Mouse (Mus musculus) lung, adult 2 months (tissue): ENCODE results near the gene Gal3st2b. TPM values are rescaled to one million over a fixed set of nuclear protein-coding genes. Genes with fewer than 3 reads are reported as not detected.
"Not testable (repeated sequence)": the region's sequence is repeated elsewhere in the genome, so short reads cannot be mapped to it uniquely, and the experiment has no call there.

Source experiments
- DNase-seq: peaks from one replicate; pipeline ENCODE4 v3.0.0; 2022
- H3K4me1 ChIP-seq: fragments of 200-500 bp; 2 replicates; pipeline ENCODE4 v1.6.1; 2011; ENCODE audit warnings: low read length; ENCODE audit not compliant: control insufficient read depth, insufficient read depth
- H3K4me3 ChIP-seq: fragments of 200-500 bp; replicated peaks from 2 replicates; pipeline ENCODE3; 2011; ENCODE audit warnings: low read depth, mild to moderate bottlenecking, control low read depth, low read length; ENCODE audit errors: extremely low read depth
- CTCF ChIP-seq: fragments of 200-500 bp; IDR thresholded peaks from 2 replicates; pipeline ENCODE4 v1.5.1; 2011; ENCODE audit warnings: mild to moderate bottlenecking, low read length, control low read depth; ENCODE audit not compliant: insufficient read depth
- POLR2A ChIP-seq: fragments of 200-500 bp; IDR thresholded peaks from 2 replicates; pipeline ENCODE4 v1.6.1; 2011; ENCODE audit warnings: low read depth, mild to moderate bottlenecking, control low read depth, low read length, borderline replicate concordance; ENCODE audit errors: extremely low read depth
- WGBS: fragments of 180-500 bp; shearing (Covaris S2); methylation state at CpG from one replicate; pipeline ENCODE4 v1.1.7; 2018; 5-methylcytosine and 5-hydroxymethylcytosine counted together
- polyA plus RNA-seq: library from polyadenylated mRNA; depleted of rRNA; stranded (reverse); fragments of >200 nt; gene quantifications from 2 replicates; pipeline ENCODE4 v1.2.3, GENCODE M21; 2012

Gene Gal3st2b
- polyA plus RNA-seq, 1 experiment: not detected

DNA sequence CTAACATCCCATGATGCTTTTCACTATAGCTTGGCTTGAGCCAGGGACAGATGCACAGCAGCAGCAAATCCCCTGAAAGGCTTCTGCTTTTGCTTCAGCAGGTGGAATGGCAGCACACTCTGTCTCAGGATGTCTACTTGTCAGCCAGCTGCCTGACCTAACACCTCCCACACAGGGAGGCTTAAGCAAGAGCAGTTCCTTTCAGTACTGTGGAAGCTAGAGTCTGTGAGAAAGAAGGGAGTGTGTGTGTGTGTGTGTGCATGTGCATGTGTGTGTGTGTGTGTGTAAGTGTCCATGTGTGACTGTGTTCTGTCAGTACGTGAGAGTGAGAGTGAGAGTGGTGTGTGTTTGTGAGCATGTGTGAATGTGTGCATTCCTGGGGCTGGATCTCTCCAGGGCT lies 19.7 kb downstream of the Gal3st2b start:
- not testable (repeated sequence) for DNase-seq, H3K4me3 ChIP-seq, H3K4me1 ChIP-seq
- WGBS: 50% methylated on average over 1 of the region's 1 CpGs

GRCm38 (mm10) chr1:93938415-93938814 lies 20.3 kb downstream of the Gal3st2b start:
- H3K4me1 ChIP-seq, H3K4me3 ChIP-seq, DNase-seq: not testable (repeated sequence)
- WGBS: 85% methylated on average over 7 of the region's 7 CpGs

- not testable (repeated sequence) for H3K4me3 ChIP-seq, H3K4me1 ChIP-seq, DNase-seq
- no CpG with 5 or more reads among the region's 11 CpGs for WGBS
Measured at GRCm38 (mm10) chr1:93949087-93949486, 31.0 kb downstream of the Gal3st2b start.

GRCm38 (mm10) chr1:93966489-93966888 lies 48.4 kb downstream of the Gal3st2b start:
- WGBS: no CpG with 5 or more reads among the region's 1 CpGs
- not testable (repeated sequence) for DNase-seq, H3K4me1 ChIP-seq, H3K4me3 ChIP-seq

DNA sequence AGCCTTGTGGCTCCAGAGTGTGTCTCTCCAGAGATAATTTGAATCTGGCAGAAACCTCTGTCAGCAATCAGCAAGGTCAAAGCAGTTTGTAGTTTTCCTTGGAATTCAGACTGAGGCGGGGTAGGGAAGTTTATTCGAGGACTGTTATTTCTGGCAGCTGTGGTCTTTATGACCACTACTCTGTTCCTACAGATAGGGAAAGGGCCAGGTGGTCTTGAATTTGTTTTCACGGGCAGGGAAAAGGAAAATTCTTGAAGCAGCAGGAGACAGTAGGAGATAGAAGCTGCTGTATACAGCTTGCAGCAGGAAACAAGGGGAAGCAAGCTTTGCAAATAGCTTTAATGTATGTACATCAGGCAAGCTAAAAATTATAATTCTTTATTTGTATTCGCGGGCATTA lies 52.3 kb downstream of the Gal3st2b start:
- not testable (repeated sequence) for H3K4me3 ChIP-seq, DNase-seq, H3K4me1 ChIP-seq
- 56% methylated on average over 5 of the region's 5 CpGs for WGBS

DNA sequence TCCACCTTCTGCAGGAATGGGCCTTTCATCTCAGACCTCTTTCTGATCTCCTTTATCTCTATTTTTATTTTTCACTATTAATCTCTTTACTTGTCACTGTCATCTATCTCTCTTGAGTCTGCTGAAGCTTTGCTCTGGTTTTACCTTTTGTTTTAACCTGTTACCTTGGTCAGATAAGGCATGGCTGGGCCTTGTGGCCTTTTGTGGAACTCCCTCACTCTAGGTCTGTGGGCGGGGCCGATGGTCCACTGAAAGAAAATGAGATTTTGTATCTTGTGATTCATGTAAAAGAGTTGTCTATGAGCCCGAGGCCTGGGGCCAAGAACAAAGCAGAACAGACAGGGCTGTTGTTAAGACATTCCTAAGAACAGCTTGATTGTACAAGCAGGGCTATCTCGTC lies 52.7 kb downstream of the Gal3st2b start:
- H3K4me1 ChIP-seq, DNase-seq, H3K4me3 ChIP-seq: not testable (repeated sequence)
- no CpG with 5 or more reads among the region's 4 CpGs for WGBS

GRCm38 (mm10) chr1:93975764-93976163 lies 57.7 kb downstream of the Gal3st2b start:
- H3K4me3 ChIP-seq, DNase-seq, H3K4me1 ChIP-seq: not testable (repeated sequence)
- 56% methylated on average over 3 of the region's 4 CpGs for WGBS

DNA sequence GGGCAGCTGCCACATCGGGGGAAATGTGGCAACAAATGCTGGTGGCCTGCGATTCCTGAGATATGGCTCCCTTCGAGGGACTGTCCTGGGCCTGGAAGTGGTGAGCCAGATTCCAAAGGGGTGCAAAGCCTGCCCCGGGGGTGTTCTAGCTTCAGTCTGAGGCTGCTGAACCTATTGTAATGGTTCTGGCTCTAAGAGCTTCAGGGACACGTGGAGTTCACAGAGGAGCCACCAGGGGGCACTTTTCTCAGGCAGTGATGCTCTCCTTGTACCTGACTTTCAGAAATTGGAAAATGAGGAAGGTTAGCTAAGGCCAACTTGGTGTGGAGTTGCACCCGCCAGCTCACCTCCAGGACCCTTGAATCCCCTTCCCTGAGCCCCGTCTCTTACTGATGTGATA lies 60.2 kb downstream of the Gal3st2b start:
- DNase-seq, H3K4me1 ChIP-seq, H3K4me3 ChIP-seq: not testable (repeated sequence)
- WGBS: no CpG with 5 or more reads among the region's 7 CpGs

DNA sequence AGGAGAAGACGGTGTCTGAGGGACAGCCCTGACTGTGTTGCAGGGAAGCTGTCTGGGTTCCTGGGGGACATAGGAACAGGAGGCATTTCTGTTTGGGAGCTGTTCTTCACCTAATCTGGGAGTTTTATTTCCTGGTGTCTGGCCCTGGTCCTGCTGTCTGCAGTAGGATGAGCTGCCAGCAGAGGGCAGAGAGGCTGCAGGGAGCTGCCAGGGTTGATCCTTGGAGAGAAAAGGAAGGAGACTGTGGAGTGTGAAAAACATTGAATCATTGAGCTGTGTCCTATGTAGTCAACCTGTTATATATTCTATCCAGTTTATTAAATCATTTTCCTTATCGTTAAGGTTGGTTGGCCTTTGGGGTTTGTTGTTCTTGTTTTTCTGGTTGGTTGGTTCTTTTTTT lies 62.8 kb downstream of the Gal3st2b start:
- not testable (repeated sequence) for DNase-seq
- WGBS: no CpG with 5 or more reads among the region's 2 CpGs

GRCm38 (mm10) chr1:93986167-93986566 lies 68.1 kb downstream of the Gal3st2b start:
- 81% methylated on average over 3 of the region's 3 CpGs for WGBS
- Histone ChIP-seq H3K4me3 (no peak overlapping the region), H3K4me1 (no peaks in the 10 kb centered on the region)
- TF ChIP-seq CTCF: no peak
- TF ChIP-seq POLR2A: no peak
- DNase-seq: no peak

More for the DNA sequence above, 62.8 kb downstream of the Gal3st2b start:
- H3K4me3 ChIP-seq, H3K4me1 ChIP-seq: not testable (repeated sequence)

DNA sequence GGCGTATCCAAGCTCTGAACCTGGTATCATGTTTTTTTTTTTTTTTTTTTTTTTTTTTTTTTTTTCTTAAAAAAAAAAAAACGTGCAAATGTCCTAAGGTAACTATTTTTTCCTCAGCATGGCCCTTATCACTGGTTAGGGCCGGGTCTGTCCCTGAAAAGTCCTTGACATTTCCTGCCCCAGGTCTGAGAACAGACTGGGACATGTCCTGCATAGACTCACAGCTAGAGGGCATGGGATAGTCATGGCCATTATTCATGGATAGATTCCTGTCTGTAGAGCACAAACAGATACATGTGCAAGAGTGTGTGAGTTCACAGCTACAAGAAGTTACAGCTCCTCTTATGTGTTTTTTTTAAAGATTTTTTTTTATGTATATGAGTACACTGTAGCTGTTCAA lies 70.7 kb downstream of the Gal3st2b start:
- no peak overlapping the region for H3K4me3 ChIP-seq

GRCm38 (mm10) chr1:93990209-93990608 lies 72.1 kb downstream of the Gal3st2b start, which contains the start of gene Gal3st2c:
TSS of gene Gal3st2c (plus strand) at chr1:93990509.
- H3K4me3 ChIP-seq, H3K4me1 ChIP-seq, DNase-seq: not testable (repeated sequence)
- WGBS: 83% methylated on average over 8 of the region's 8 CpGs

More for the DNA sequence above, 70.7 kb downstream of the Gal3st2b start:
- WGBS: 47% methylated on average over 3 of the region's 3 CpGs
- DNase-seq: no peak
- TF ChIP-seq CTCF (no peak), POLR2A (no peak)
- H3K4me1 ChIP-seq: no peaks in the 10 kb centered on the region

GRCm38 (mm10) chr1:93991068-93991467 lies 73.0 kb downstream of the Gal3st2b start:
- H3K4me1 ChIP-seq, DNase-seq, H3K4me3 ChIP-seq: not testable (repeated sequence)
- WGBS: 49% methylated on average over 2 of the region's 2 CpGs

DNA sequence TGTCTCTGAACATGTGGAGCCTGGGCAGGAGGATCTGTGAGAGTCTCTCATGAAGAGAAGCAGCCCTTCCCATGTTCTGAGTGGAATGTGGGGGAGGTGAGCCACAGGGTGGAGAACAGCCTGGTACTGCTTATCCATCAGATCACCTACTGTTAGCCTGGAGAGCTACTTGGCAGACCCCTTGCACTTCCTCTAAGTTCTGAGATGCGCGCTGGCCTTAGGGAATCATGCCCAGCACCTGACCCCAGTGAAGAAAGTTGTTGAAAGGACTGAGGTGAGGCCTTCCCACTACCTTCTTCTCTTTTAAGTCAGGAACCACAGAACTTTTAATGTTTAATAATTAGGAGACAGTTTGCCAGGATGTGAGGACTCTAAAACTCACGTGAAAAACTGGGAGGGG lies 73.4 kb downstream of the Gal3st2b start:
- WGBS: 62% methylated on average over 3 of the region's 3 CpGs
- H3K4me3 ChIP-seq, DNase-seq, H3K4me1 ChIP-seq: not testable (repeated sequence)
